Mouse (Mus musculus) kidney, postnatal 0 days (tissue): Measurements from ENCODE around the gene Ctrl. TPM values are rescaled to one million over a fixed set of nuclear protein-coding genes. Genes with fewer than 3 reads are reported as not detected.
A peak's percentile ranks its signal among the peaks of the same experiment; 100 is the strongest.
"Not testable (repeated sequence)": the region's sequence is repeated elsewhere in the genome, so short reads cannot be mapped to it uniquely, and the experiment has no call there.

Source experiments
- ATAC-seq: fragments of 200-750 bp; cut with Nextera tagmentation; replicated peaks from 2 replicates; pipeline ENCODE4 v1.8.0; 2017; ENCODE audit warnings: low read depth, moderate number of reproducible peaks, moderate TSS enrichment, moderate library complexity; ENCODE audit not compliant: low FRiP score
- DNase-seq: peaks from one replicate; pipeline ENCODE4 v3.0.0-alpha.2; 2016; ENCODE audit warnings: low spot score
- H3K27ac ChIP-seq: fragments of 300-500 bp; sonication (generic); 2 replicates; pipeline ENCODE4 v1.5.1; 2014; ENCODE audit warnings: mild to moderate bottlenecking
- H3K27me3 ChIP-seq: fragments of 300-500 bp; sonication (generic); 2 replicates; pipeline ENCODE4 v1.6.1; 2014; ENCODE audit warnings: low read length, mixed read lengths; ENCODE audit not compliant: insufficient read depth
- H3K36me3 ChIP-seq: fragments of 300-500 bp; sonication (generic); 2 replicates; pipeline ENCODE4 v1.6.1; 2014; ENCODE audit warnings: low read length, mixed read lengths; ENCODE audit not compliant: insufficient read depth
- H3K4me1 ChIP-seq: fragments of 300-500 bp; sonication (generic); replicated peaks from 2 replicates; pipeline ENCODE4 v1.6.1; 2014; ENCODE audit warnings: antibody characterized with exemption, low read length, mixed read lengths; ENCODE audit not compliant: insufficient read depth
- H3K4me2 ChIP-seq: fragments of 300-500 bp; sonication (generic); 2 replicates; pipeline ENCODE4 v1.6.1; 2014; ENCODE audit warnings: mild to moderate bottlenecking, low read length, moderate library complexity, mixed read lengths
- H3K4me3 ChIP-seq: fragments of 300-500 bp; sonication (generic); replicated peaks from 2 replicates; pipeline ENCODE4 v1.5.1; 2014; ENCODE audit warnings: low read depth, low read length
- H3K9ac ChIP-seq: fragments of 300-500 bp; sonication (generic); 2 replicates; pipeline ENCODE4 v1.6.1; 2014; ENCODE audit warnings: low read depth, low read length
- H3K9me3 ChIP-seq: fragments of 300-500 bp; sonication (generic); replicated peaks from 2 replicates; pipeline ENCODE4 v1.6.1; 2016; ENCODE audit warnings: low read length, inconsistent platforms, mixed read lengths
- CTCF ChIP-seq: IDR thresholded peaks from 2 replicates; pipeline ENCODE4 v1.5.1; 2016; ENCODE audit warnings: antibody characterized with exemption, low read depth, mild to moderate bottlenecking, moderate library complexity
- WGBS: fragments of 180-500 bp; shearing (Covaris S2); extraction: QIAGEN DNeasy Blood & Tissue Kit; methylation state at CpG from one replicate; pipeline ENCODE4 v1.1.7; 2014; 5-methylcytosine and 5-hydroxymethylcytosine counted together
- polyA plus RNA-seq: library from polyadenylated mRNA; unstranded; fragments of >200 nt; fragmentation: Nextera tagmentation; extraction: Ambion mirVana; gene quantifications from 2 replicates; pipeline ENCODE4 v1.2.1, GENCODE M21; 2015

Ctrl gene
- 0.67 and 0.77 TPM in 2 replicates for polyA plus RNA-seq

DNA sequence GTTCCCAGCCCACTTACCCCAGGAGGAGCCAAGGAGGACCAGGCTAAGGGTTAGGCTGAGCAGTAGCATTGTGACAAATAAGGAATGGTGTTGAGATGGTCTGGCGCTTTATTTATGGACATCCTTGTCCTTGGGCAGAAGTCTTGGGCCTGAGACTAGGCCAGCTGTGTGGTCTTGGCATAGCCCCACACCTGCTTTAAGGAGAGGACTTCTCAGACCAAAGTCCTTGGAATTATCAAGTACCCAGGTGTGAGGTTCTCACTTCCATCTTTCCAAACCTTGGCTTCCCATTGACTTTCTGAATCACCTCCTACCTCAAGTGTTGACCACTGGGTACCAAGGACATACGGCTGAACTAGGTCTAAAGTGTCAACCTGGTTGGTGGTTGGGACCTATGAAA, at the start of gene Ctrl:
Ctrl (minus strand) TSS at position 101 of the 400 bp plus-strand sequence.
- Histone ChIP-seq H3K4me3 (no peak within 1 kb of the TSS), H3K4me1 (peaks cover 8% of the 10 kb centered on the region; the same call in 1 of the 2 replicates), H3K27ac (no peak within 1 kb of the TSS), H3K9ac (no peak within 1 kb of the TSS), H3K36me3 (peaks cover 18% of the 10 kb centered on the region), H3K9me3 (no peaks in the 10 kb centered on the region), H3K27me3 (no peaks in the 10 kb centered on the region), H3K4me2 (no peak within 1 kb of the TSS)
- 94% methylated on average over 2 of the region's 2 CpGs for WGBS
- no peak for TF ChIP-seq CTCF
- ATAC-seq: no peak
- no peak for DNase-seq

DNA sequence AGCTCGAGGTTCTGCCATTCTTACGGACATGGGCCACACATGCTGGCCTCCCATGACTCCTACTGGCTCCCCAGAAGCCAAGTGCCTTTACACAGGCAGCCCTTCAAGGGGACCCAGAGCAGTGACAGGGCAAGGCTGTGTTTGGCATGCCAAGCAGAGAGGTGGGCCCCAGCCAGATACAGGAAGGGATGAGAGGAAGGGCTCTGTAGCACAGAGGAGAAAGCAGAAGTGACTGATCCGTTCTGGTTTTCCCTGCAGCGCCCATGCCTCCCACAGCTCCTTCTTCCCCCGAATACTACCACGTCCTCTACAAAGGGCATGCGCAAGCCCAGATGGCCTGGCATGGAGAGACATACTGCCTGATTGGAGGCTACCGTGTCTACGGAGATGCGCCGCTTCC, 49.7 kb upstream of the Ctrl start:
- not testable (repeated sequence) for ATAC-seq, H3K9me3 ChIP-seq, H3K27ac ChIP-seq, H3K4me1 ChIP-seq, H3K36me3 ChIP-seq, H3K27me3 ChIP-seq, H3K9ac ChIP-seq, DNase-seq, H3K4me2 ChIP-seq, H3K4me3 ChIP-seq
- WGBS: 75% methylated on average over 11 of the region's 11 CpGs

DNA sequence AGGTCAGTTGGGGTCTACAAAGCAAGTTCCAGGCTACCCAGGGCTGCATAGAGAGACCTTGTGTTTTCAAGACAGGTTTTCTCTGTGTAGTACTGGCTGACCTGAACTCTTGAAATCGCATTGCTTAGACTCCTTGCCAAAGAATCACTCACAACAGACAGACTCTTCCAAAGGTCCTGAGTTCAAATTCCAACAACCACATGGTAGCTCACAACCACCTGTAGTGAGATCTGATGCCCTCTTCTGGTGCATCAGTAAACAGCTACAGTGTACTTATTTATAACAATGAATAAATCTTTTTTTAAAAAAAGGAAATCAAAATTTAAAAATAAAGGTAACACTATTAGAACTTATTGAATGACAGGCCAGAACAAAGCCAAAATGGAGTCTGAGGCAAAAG, 47.5 kb upstream of the Ctrl start:
- no peaks in the 10 kb centered on the region for H3K4me1 ChIP-seq
- no peak overlapping the region for H3K4me2 ChIP-seq
- no peak overlapping the region for H3K9ac ChIP-seq
- peak; percentile 21; the same call in 1 of the 2 replicates for TF ChIP-seq CTCF
- WGBS: 91% methylated on average over 1 of the region's 1 CpGs
- no peak overlapping the region for H3K4me3 ChIP-seq
- no peaks in the 10 kb centered on the region for H3K27me3 ChIP-seq
- H3K27ac ChIP-seq: no peak overlapping the region
- ATAC-seq (no peak), DNase-seq (no peak)
- no peaks in the 10 kb centered on the region for H3K9me3 ChIP-seq
- no peaks in the 10 kb centered on the region for H3K36me3 ChIP-seq

DNA sequence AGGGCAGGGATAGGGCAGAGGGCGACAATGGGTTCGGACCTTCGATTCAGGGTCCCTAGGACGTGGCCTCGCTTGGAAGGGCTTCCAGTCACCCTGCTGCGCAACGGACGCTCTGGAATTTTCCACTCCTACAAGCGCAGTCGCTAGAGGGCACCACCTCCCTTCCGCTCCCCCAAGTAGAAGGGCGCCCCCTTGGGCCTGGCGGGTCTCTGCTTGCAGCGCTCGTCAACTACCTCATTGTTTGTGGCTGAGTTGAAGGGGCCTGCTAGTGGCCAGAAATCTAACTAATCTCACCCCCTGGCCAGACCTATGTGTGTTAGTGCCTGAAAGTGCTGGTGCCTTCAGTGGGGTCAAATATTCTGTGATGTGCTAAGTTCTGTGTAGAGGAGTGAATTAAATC, 45.7 kb upstream of the Ctrl start, which contains the start of gene Dpep3:
Dpep3 (minus strand) TSS at position 105 of the 400 bp plus-strand sequence.
- WGBS: 92% methylated on average over 15 of the region's 15 CpGs
- no peak for DNase-seq
- ATAC-seq: no peak
- Histone ChIP-seq H3K27ac (no peak within 1 kb of the TSS), H3K9me3 (no peaks in the 10 kb centered on the region), H3K36me3 (no peaks in the 10 kb centered on the region), H3K4me1 (no peaks in the 10 kb centered on the region), H3K4me2 (no peak within 1 kb of the TSS), H3K27me3 (no peaks in the 10 kb centered on the region), H3K4me3 (no peak within 1 kb of the TSS), H3K9ac (no peak within 1 kb of the TSS)
- TF ChIP-seq CTCF: no peak

DNA sequence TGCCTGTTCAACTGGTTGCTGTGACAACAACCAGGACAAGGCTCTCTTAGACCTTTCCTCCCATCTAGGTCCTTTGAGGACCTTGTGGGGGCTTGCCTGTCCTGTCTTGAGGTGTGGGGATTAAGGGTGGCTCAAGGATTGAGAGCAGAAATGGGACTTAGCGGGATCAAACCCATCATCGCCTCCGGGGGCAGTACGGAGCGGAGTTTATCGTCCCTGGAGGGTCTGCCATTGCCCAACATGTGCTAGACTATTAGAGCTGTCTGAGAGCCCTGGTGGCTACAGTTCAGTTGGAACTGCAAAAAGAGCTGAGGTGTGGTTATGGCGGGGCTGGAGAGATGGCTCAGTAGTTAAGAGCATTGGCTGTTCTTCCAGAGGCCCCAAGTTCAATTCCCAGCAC, 41.7 kb upstream of the Ctrl start:
- Histone ChIP-seq H3K4me3 (no peak overlapping the region), H3K9me3 (no peaks in the 10 kb centered on the region), H3K27me3 (no peaks in the 10 kb centered on the region), H3K4me2 (no peak overlapping the region), H3K36me3 (no peaks in the 10 kb centered on the region), H3K27ac (no peak overlapping the region), H3K9ac (no peak overlapping the region), H3K4me1 (no peaks in the 10 kb centered on the region)
- 69% methylated on average over 7 of the region's 7 CpGs for WGBS
- TF ChIP-seq CTCF: no peak; the same call in 1 of the 2 replicates
- ATAC-seq: no peak
- DNase-seq: no peak

DNA sequence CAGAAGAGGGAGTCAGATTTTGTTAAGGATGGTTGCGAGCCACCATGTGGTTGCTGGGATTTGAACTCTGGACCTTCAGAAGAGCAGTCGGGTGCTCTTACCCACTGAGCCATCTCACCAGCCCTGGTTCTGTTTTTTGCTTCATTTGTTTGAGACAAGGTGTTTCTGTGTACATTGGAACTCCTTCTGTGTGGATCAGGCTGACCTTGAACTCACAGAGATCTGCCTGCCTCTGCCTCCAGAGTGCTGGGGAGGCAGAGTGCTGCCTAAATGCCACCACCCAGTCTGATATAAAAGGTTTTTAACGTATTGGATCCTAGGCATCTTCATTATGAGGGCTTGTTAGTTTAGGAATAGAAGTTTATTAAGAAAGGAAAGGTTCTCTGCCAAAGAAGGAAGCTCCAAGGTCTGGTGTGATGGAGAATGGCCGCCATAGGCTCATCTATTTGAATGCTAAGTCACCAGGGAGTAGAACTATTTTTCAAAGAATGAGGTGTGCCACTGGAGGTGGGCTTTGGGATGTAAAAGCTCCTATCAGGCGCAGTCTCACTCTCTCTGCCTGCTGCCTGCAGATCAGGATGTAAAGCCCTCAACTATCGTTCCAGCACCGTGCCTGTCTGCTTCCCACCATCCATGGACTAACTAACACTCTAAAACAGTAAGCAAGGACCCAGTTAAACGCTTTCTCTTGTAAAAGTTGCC, 37.5 kb upstream of the Ctrl start:
- WGBS: 77% methylated on average over 8 of the region's 8 CpGs
- Histone ChIP-seq H3K27ac (no peak overlapping the region), H3K4me3 (no peak overlapping the region), H3K9me3 (no peaks in the 10 kb centered on the region), H3K27me3 (no peaks in the 10 kb centered on the region), H3K4me1 (peaks cover 9% of the 10 kb centered on the region; the same call in 1 of the 2 replicates), H3K36me3 (no peaks in the 10 kb centered on the region), H3K9ac (no peak overlapping the region), H3K4me2 (no peak overlapping the region)
- no peak for TF ChIP-seq CTCF
- DNase-seq: no peak
- ATAC-seq: no peak
